Mouse (Mus musculus) neural tube, embryonic 12.5 days (tissue): ENCODE measurements around the gene Olfr1428. TPM values are rescaled to one million over a fixed set of nuclear protein-coding genes. Genes with fewer than 3 reads are reported as not detected.
"Not testable (repeated sequence)": the region's sequence is repeated elsewhere in the genome, so short reads cannot be mapped to it uniquely, and the experiment has no call there.

Experiments used
- ATAC-seq: fragments of 200-750 bp; cut with Nextera tagmentation; 2 replicates; pipeline ENCODE4 v1.8.0; 2017; ENCODE audit warnings: low read depth, mild to moderate bottlenecking, moderate TSS enrichment, moderate library complexity; ENCODE audit not compliant: low FRiP score
- H3K27ac ChIP-seq: fragments of 300-500 bp; sonication (generic); 2 replicates; pipeline ENCODE4 v1.5.1; 2016
- H3K27me3 ChIP-seq: fragments of 300-500 bp; sonication (generic); replicated peaks from 2 replicates; pipeline ENCODE4 v1.6.1; 2016; ENCODE audit warnings: mild to moderate bottlenecking
- H3K36me3 ChIP-seq: fragments of 300-500 bp; sonication (generic); 2 replicates; pipeline ENCODE4 v1.6.1; 2016; ENCODE audit warnings: mild to moderate bottlenecking
- H3K4me1 ChIP-seq: fragments of 300-500 bp; sonication (generic); 2 replicates; pipeline ENCODE4 v1.6.1; 2016
- H3K4me2 ChIP-seq: fragments of 300-500 bp; sonication (generic); replicated peaks from 2 replicates; pipeline ENCODE4 v1.6.1; 2016; ENCODE audit warnings: mild to moderate bottlenecking
- H3K4me3 ChIP-seq: fragments of 300-500 bp; sonication (generic); 2 replicates; pipeline ENCODE4 v1.5.1; 2016
- H3K9ac ChIP-seq: fragments of 300-500 bp; sonication (generic); 2 replicates; pipeline ENCODE4 v1.6.1; 2016; ENCODE audit warnings: mild to moderate bottlenecking
- H3K9me3 ChIP-seq: fragments of 300-500 bp; sonication (generic); 2 replicates; pipeline ENCODE4 v1.6.1; 2016; ENCODE audit warnings: mild to moderate bottlenecking
- WGBS: fragments of 180-500 bp; shearing (Covaris S2); methylation state at CpG from one replicate; pipeline ENCODE4 v1.1.7; 2016; 5-methylcytosine and 5-hydroxymethylcytosine counted together
- polyA plus RNA-seq: library from polyadenylated mRNA; unstranded; fragments of >200 nt; fragmentation: Nextera tagmentation; extraction: Ambion mirVana; gene quantifications from 2 replicates; pipeline ENCODE4 v1.2.1, GENCODE M21; 2016

Olfr1428 gene
- polyA plus RNA-seq, 1 experiment from 2014 or later = not detected

GRCm38 (mm10) chr19:12062582-12062981, 53.1 kb downstream of the Olfr1428 start, which contains the start of gene Olfr1424:
Gene Olfr1424 (minus strand): TSS chr19:12062682.
- not testable (repeated sequence) for H3K9me3 ChIP-seq, H3K4me2 ChIP-seq, H3K9ac ChIP-seq, H3K27ac ChIP-seq, H3K36me3 ChIP-seq, H3K4me1 ChIP-seq, H3K27me3 ChIP-seq, ATAC-seq, H3K4me3 ChIP-seq
- WGBS = 87% methylated on average over 1 of the region's 1 CpGs

Other genes starting within 250 kb of the Olfr1428 start
- gene Olfr1419, start 240.8 kb downstream of the Olfr1428 start, polyA plus RNA-seq = not detected in 2 replicates
- gene Olfr1420, start 229.3 kb downstream of the Olfr1428 start, polyA plus RNA-seq = not detected in 2 replicates
- gene Patl1, start 203.5 kb downstream of the Olfr1428 start, polyA plus RNA-seq = 17.8 and 21.1 TPM in 2 replicates
- gene Osbp, start 150.0 kb downstream of the Olfr1428 start, polyA plus RNA-seq = 5.1 TPM in 2 replicates
- not detected in 2 replicates for gene Olfr1423, start 74.6 kb downstream of the Olfr1428 start, polyA plus RNA-seq
- not detected in 2 replicates for gene Olfr1424, start 53.2 kb downstream of the Olfr1428 start, polyA plus RNA-seq
- gene Olfr1425, start 38.2 kb downstream of the Olfr1428 start, polyA plus RNA-seq = not detected in 2 replicates
- not detected in 2 replicates for gene Olfr1426, start 23.9 kb downstream of the Olfr1428 start, polyA plus RNA-seq
- not detected in 2 replicates for gene Olfr1427, start 12.6 kb downstream of the Olfr1428 start, polyA plus RNA-seq
- gene Olfr76, start 7.3 kb upstream of the Olfr1428 start, polyA plus RNA-seq = not detected in 2 replicates
- gene Olfr1555-ps1, start 54.2 kb upstream of the Olfr1428 start, polyA plus RNA-seq = not detected in 2 replicates
- gene Olfr1431, start 84.7 kb upstream of the Olfr1428 start, polyA plus RNA-seq = not detected in 2 replicates
- not detected in 2 replicates for gene Olfr1432, start 116.7 kb upstream of the Olfr1428 start, polyA plus RNA-seq
- not detected in 2 replicates for gene Olfr262, start 125.8 kb upstream of the Olfr1428 start, polyA plus RNA-seq
- gene Olfr235, start 145.1 kb upstream of the Olfr1428 start, polyA plus RNA-seq = not detected in 2 replicates
- not detected in 2 replicates for gene Olfr1434, start 164.0 kb upstream of the Olfr1428 start, polyA plus RNA-seq
- not detected in 2 replicates for gene Olfr1436, start 183.2 kb upstream of the Olfr1428 start, polyA plus RNA-seq
- not detected in 2 replicates for gene Olfr1437, start 209.2 kb upstream of the Olfr1428 start, polyA plus RNA-seq
- gene Olfr1438-ps1, start 220.0 kb upstream of the Olfr1428 start, polyA plus RNA-seq = not detected in 2 replicates